Mouse (Mus musculus) hindbrain, embryonic 10.5 days (tissue): ENCODE measurements around the gene Armc12. TPM values are rescaled to one million over a fixed set of nuclear protein-coding genes. Genes with fewer than 3 reads are reported as not detected.
"Not testable (repeated sequence)": the region's sequence is repeated elsewhere in the genome, so short reads cannot be mapped to it uniquely, and the experiment has no call there.

ENCODE experiments used
- DNase-seq: peaks from one replicate; pipeline ENCODE4 v3.0.0-alpha.2; 2017; ENCODE audit warnings: low spot score
- H3K27ac ChIP-seq: fragments of 300-500 bp; sonication (generic); 2 replicates; pipeline ENCODE4 v1.5.1; 2016; ENCODE audit warnings: mild to moderate bottlenecking, moderate library complexity
- H3K27me3 ChIP-seq: fragments of 300-500 bp; sonication (generic); 2 replicates; pipeline ENCODE4 v1.6.1; 2016; ENCODE audit warnings: mild to moderate bottlenecking; ENCODE audit not compliant: poor library complexity, insufficient read depth, severe bottlenecking
- H3K36me3 ChIP-seq: fragments of 300-500 bp; sonication (generic); 2 replicates; pipeline ENCODE4 v1.6.1; 2016; ENCODE audit warnings: mild to moderate bottlenecking, moderate library complexity
- H3K4me1 ChIP-seq: fragments of 300-500 bp; sonication (generic); replicated peaks from 2 replicates; pipeline ENCODE4 v1.6.1; 2016; ENCODE audit warnings: mild to moderate bottlenecking
- H3K4me3 ChIP-seq: fragments of 300-500 bp; sonication (generic); 2 replicates; pipeline ENCODE4 v1.5.1; 2016; ENCODE audit warnings: mild to moderate bottlenecking, moderate library complexity
- H3K9me3 ChIP-seq: fragments of 300-500 bp; sonication (generic); 2 replicates; pipeline ENCODE4 v1.6.1; 2016; ENCODE audit warnings: mild to moderate bottlenecking, moderate library complexity
- WGBS: fragments of 180-500 bp; shearing (Covaris S2); methylation state at CpG from one replicate; pipeline ENCODE4 v1.1.7; 2016; 5-methylcytosine and 5-hydroxymethylcytosine counted together
- polyA plus RNA-seq: library from polyadenylated mRNA; unstranded; fragments of >200 nt; fragmentation: Nextera tagmentation; extraction: Ambion mirVana; gene quantifications from 2 replicates; pipeline ENCODE4 v1.2.1, GENCODE M21; 2016

Gene Armc12
- polyA plus RNA-seq, 1 experiment from 2014 or later, result not detected

- Histone ChIP-seq H3K27me3 (no peaks in the 10 kb centered on the region), H3K4me1 (peaks cover 41% of the 10 kb centered on the region), H3K4me3 (0 out of 2 replicates have a peak overlapping the region, but pooled peaks have one; percentile 6), H3K27ac (no peak overlapping the region), H3K9me3 (no peaks in the 10 kb centered on the region), H3K36me3 (no peaks in the 10 kb centered on the region)
- 5% methylated on average over 14 of the region's 14 CpGs for WGBS
- peak; percentile 84 for DNase-seq
Measured at GRCm38 (mm10) chr17:28553040-28553793, 22.6 kb downstream of the Armc12 start.

GRCm38 (mm10) chr17:28554021-28554420, 23.4 kb downstream of the Armc12 start:
- 92% methylated on average over 4 of the region's 4 CpGs for WGBS
- not testable (repeated sequence) for H3K36me3 ChIP-seq

GRCm38 (mm10) chr17:28556635-28557396, 26.2 kb downstream of the Armc12 start:
- Histone ChIP-seq H3K36me3 (no peaks in the 10 kb centered on the region), H3K9me3 (no peaks in the 10 kb centered on the region), H3K27ac (peak overlapping the region; percentile 47), H3K4me1 (peaks cover 56% of the 10 kb centered on the region), H3K27me3 (no peaks in the 10 kb centered on the region), H3K4me3 (no peak overlapping the region)
- DNase-seq, result peak; percentile 28
- WGBS, result 63% methylated on average over 6 of the region's 6 CpGs

More at GRCm38 (mm10) chr17:28554021-28554420, 23.4 kb downstream of the Armc12 start:
- H3K9me3 ChIP-seq, H3K27ac ChIP-seq, H3K27me3 ChIP-seq, H3K4me3 ChIP-seq, DNase-seq: not testable (repeated sequence)
- peaks cover 41% of the 10 kb centered on the region for H3K4me1 ChIP-seq

DNA sequence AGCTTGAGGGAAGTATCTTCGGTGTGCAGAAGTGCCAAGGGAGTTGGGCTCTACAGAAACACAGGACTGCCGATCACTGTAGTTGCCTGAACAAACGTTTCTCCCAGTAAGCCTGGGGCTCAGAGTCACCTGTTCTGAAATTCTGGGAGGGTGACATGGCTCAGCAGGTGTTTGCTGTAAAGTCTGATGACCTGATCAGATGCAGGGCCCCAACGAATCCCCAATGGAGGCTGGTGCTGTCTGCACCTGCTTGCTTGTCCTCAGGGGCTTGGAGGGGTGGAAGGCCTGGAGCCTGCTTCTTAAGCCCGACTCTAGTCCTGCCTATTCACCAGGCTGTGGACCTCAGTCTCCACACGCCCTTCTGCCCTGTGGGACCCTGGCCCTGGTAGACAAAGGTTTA, 27.2 kb downstream of the Armc12 start:
- H3K4me1 ChIP-seq, result peaks cover 56% of the 10 kb centered on the region
- H3K27me3 ChIP-seq, result no peaks in the 10 kb centered on the region
- H3K4me3 ChIP-seq, result no peak overlapping the region
- WGBS, result 80% methylated on average over 6 of the region's 6 CpGs
- DNase-seq, result no peak
- H3K9me3 ChIP-seq, result no peaks in the 10 kb centered on the region
- H3K27ac ChIP-seq, result no peak overlapping the region
- no peaks in the 10 kb centered on the region for H3K36me3 ChIP-seq

DNA sequence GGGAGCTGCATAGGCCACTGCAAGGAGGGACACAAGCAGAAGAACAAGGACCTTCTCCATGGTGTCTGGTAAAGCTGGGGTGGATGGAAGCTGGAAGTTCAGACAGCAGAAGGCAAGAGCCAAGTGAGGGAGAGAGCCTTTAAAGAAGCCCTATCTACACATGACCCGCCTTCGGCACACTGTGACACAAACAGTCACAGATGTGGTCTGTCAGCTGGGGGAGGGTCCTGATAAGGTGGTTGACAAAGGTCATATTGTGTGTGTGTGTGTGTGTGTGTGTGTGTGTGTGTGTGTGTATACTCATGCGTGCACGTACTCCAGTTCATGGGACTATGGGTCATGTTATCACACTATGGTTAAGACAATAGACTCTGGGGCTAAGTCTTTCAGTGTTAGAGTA, 30.0 kb downstream of the Armc12 start, which contains the start of gene Clps:
TSS of gene Clps (minus strand) at position 169 of the 400 bp plus-strand sequence.
- H3K27ac ChIP-seq, result no peak within 1 kb of the TSS
- DNase-seq, result no peak
- peaks cover 39% of the 10 kb centered on the region for H3K4me1 ChIP-seq
- no peak within 1 kb of the TSS for H3K4me3 ChIP-seq
- WGBS, result 88% methylated on average over 4 of the region's 4 CpGs
- H3K9me3 ChIP-seq, result no peaks in the 10 kb centered on the region
- H3K36me3 ChIP-seq, result no peaks in the 10 kb centered on the region
- H3K27me3 ChIP-seq, result no peaks in the 10 kb centered on the region

DNA sequence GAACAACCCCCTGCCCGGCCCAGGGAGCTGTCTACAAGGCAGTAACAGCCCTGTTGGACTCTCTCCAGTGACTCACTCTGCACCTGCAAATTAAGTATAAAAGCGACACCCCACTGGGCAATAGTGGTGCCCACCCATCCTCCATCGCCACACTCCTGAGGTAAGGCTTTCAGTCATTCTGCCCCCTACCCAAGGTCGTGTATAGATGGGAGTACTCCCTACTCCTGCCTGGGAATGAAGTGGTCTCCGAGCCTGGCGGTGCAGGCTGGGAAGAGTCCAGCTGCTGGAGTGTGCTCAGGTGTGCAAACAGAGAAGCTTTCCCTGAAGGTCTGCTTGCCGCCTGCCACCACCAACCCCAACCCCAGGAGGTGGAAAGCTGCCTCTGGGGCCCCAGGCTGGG, 31.0 kb downstream of the Armc12 start:
- WGBS, result 67% methylated on average over 7 of the region's 7 CpGs
- Histone ChIP-seq H3K9me3 (no peaks in the 10 kb centered on the region), H3K27ac (no peak overlapping the region)

DNA sequence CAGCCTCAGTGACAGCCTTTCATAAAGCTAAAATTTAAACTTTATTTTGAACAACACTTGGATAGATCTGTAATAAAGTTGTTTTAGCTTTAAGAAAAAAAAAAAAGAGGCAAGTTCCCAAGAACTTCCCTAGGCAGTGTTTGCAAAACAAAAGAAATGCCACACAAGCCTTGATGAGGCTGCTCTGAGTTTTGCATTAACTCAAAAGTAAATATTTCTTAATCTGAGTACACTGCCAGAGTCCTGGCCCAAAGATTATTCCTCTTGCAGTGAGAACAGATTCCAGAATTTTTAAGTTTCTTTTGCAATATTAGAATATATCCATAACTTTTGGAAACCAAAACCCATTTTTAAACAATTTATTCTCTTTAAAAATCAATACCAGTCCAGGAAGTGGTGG, 34.6 kb downstream of the Armc12 start:
- H3K9me3 ChIP-seq, result no peaks in the 10 kb centered on the region
- peaks cover 20% of the 10 kb centered on the region for H3K4me1 ChIP-seq
- no peaks in the 10 kb centered on the region for H3K36me3 ChIP-seq
- H3K27ac ChIP-seq, result no peak overlapping the region
- DNase-seq, result no peak
- H3K4me3 ChIP-seq, result no peak overlapping the region
- H3K27me3 ChIP-seq, result no peaks in the 10 kb centered on the region

More for the DNA sequence above, 31.0 kb downstream of the Armc12 start:
- no peaks in the 10 kb centered on the region for H3K27me3 ChIP-seq
- H3K36me3 ChIP-seq, result no peaks in the 10 kb centered on the region
- no peak for DNase-seq
- H3K4me3 ChIP-seq, result no peak overlapping the region
- H3K4me1 ChIP-seq, result peaks cover 29% of the 10 kb centered on the region

GRCm38 (mm10) chr17:28567541-28567940, 36.9 kb downstream of the Armc12 start:
- Histone ChIP-seq H3K9me3 (no peaks in the 10 kb centered on the region), H3K27ac (no peak overlapping the region), H3K27me3 (no peaks in the 10 kb centered on the region), H3K36me3 (no peaks in the 10 kb centered on the region), H3K4me1 (no peaks in the 10 kb centered on the region), H3K4me3 (no peak overlapping the region)
- DNase-seq, result no peak
- 34% methylated on average over 3 of the region's 3 CpGs for WGBS

DNA sequence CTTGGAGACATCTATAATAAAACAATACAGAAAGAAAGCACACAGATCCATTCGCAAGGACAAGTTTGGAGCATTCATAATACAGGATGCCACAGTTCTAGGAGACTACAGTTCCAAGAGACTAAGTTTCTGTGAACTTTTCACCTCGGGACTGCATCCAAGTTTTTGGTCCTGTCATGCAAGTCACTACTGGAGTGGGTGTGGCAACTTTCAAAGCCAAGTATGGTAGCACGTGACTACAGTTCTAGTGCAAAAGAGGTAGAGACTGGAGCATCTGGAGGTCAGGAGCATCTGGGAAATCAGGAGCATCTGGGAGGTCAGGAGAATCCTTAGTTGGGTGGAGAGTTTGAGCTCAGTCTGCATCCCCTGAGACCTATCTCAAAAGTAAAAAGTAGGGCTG, 41.3 kb downstream of the Armc12 start:
- Histone ChIP-seq H3K36me3 (no peaks in the 10 kb centered on the region), H3K27me3 (no peaks in the 10 kb centered on the region), H3K4me3 (no peak overlapping the region), H3K9me3 (no peaks in the 10 kb centered on the region), H3K27ac (no peak overlapping the region), H3K4me1 (peaks cover 13% of the 10 kb centered on the region)
- no peak for DNase-seq
- 88% methylated on average over 3 of the region's 3 CpGs for WGBS

DNA sequence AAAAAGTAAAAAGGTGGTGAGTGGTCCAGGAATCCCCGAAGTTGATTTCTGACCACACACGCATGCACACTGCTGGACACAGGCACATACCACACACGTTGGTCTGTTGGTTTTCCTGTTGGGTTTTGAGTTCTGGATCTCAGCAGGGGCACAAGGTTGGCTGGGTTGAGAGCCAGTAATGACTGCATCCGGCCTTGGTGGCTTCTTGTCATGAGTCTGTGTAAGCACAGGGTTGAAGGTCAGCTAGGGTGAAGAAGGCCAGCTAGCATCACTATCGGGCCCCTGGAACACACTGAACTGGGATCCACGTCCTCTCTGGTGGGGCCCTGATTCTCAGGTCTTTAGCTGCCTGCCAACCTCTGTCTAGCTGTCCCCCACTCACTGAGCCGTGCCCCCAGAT, 41.9 kb downstream of the Armc12 start:
- Histone ChIP-seq H3K27ac (no peak overlapping the region), H3K4me1 (peaks cover 13% of the 10 kb centered on the region), H3K36me3 (no peaks in the 10 kb centered on the region), H3K27me3 (no peaks in the 10 kb centered on the region), H3K9me3 (no peaks in the 10 kb centered on the region), H3K4me3 (no peak overlapping the region)
- 84% methylated on average over 7 of the region's 7 CpGs for WGBS
- DNase-seq, result no peak

DNA sequence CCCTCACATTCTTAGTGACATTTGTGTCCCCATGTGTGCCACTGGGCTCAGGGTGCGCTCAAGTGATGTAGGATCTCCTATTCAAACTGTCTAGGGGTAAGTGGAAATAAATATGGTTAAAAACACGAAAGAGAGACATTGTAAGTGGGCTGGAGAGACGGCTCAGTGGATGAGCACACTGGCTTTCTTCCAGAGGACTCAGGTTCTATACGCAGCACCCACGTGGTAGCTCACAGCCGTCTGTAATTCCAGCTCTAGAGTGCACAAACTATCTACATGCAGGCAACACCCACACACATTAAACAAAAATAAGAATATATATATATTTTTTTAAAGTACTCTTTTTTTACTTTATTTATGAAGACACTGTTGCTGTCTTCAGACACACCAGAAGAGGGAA, 42.3 kb downstream of the Armc12 start:
- no peaks in the 10 kb centered on the region for H3K27me3 ChIP-seq
- no peaks in the 10 kb centered on the region for H3K36me3 ChIP-seq
- DNase-seq, result no peak
- no peak overlapping the region for H3K27ac ChIP-seq
- 84% methylated on average over 6 of the region's 6 CpGs for WGBS
- H3K4me3 ChIP-seq, result no peak overlapping the region
- no peaks in the 10 kb centered on the region for H3K9me3 ChIP-seq
- H3K4me1 ChIP-seq, result peaks cover 13% of the 10 kb centered on the region

- H3K9me3 ChIP-seq, result no peaks in the 10 kb centered on the region
- H3K36me3 ChIP-seq, result no peaks in the 10 kb centered on the region
- WGBS, result 16% methylated on average over 50 of the region's 50 CpGs
- H3K4me1 ChIP-seq, result peaks cover 18% of the 10 kb centered on the region
- peak within 1 kb of the TSS; percentile 50 for H3K4me3 ChIP-seq
- no peaks in the 10 kb centered on the region for H3K27me3 ChIP-seq
- H3K27ac ChIP-seq, result 0 out of 2 replicates have a peak within 1 kb of the TSS, but pooled peaks have one; percentile 16
- peak; percentile 79 for DNase-seq
Measured at GRCm38 (mm10) chr17:28575244-28576125, 44.9 kb downstream of the Armc12 start, which contains the start of gene Lhfpl5. Gene Lhfpl5 (plus strand): TSS chr17:28575641.
